Mouse (Mus musculus) frontal cortex, postnatal 25 days (tissue): ENCODE measurements around the gene Carmil3.
A peak's percentile ranks its signal among the peaks of the same experiment; 100 is the strongest.

ENCODE experiments used
- DNase-seq, 2 experiments: peaks; one replicate each; pipeline ENCODE4 v3.0.0; 2022; ENCODE audit warnings: low spot score in 2 of 2

Carmil3 gene

GRCm38 (mm10) chr14:55495509-55496240, 5.2 kb downstream of the Carmil3 start:
- no peak for DNase-seq

- no peak for DNase-seq
These were observed 6.5 kb downstream of the Carmil3 start for GRCm38 (mm10) chr14:55496761-55497448.

- DNase-seq, result peak; percentile 80 to 82
These were observed 7.0 kb downstream of the Carmil3 start for GRCm38 (mm10) chr14:55497449-55497821.

- DNase-seq, result no peak
These were observed 15.2 kb downstream of the Carmil3 start for GRCm38 (mm10) chr14:55505612-55506011.

- DNase-seq, result no peak
These were observed 17.4 kb downstream of the Carmil3 start for GRCm38 (mm10) chr14:55507801-55508200.

- no peak for DNase-seq
These were observed 19.1 kb downstream of the Carmil3 start for GRCm38 (mm10) chr14:55509540-55509939.

GRCm38 (mm10) chr14:55510125-55510731, 19.8 kb downstream of the Carmil3 start, which contains the start of gene Cpne6:
TSS of gene Cpne6 (plus strand) at chr14:55510445.
- peak; percentile 24 to 40 for DNase-seq

GRCm38 (mm10) chr14:55511037-55511436, 20.6 kb downstream of the Carmil3 start:
- DNase-seq, result peak; percentile 31 to 45

- DNase-seq, result no peak
These were observed 23.5 kb downstream of the Carmil3 start for GRCm38 (mm10) chr14:55513927-55514326.

- no peak for DNase-seq
These were observed 25.4 kb downstream of the Carmil3 start for GRCm38 (mm10) chr14:55515846-55516245.

- peak; percentile 23 to 48 for DNase-seq
These were observed 28.4 kb downstream of the Carmil3 start for GRCm38 (mm10) chr14:55518897-55519296.

GRCm38 (mm10) chr14:55519604-55520003, 29.2 kb downstream of the Carmil3 start:
- DNase-seq, result no peak

- DNase-seq, result no peak
These were observed 30.3 kb downstream of the Carmil3 start for GRCm38 (mm10) chr14:55520451-55521361.

- no peak for DNase-seq
These were observed 33.6 kb downstream of the Carmil3 start for GRCm38 (mm10) chr14:55524062-55524461.

GRCm38 (mm10) chr14:55524785-55525184, 34.3 kb downstream of the Carmil3 start, which contains the start of gene Nrl:
TSS of gene Nrl (minus strand) at chr14:55524981.
- no peak for DNase-seq

GRCm38 (mm10) chr14:55526674-55527073, 36.2 kb downstream of the Carmil3 start:
- DNase-seq, result no peak

GRCm38 (mm10) chr14:55527940-55528339, 37.5 kb downstream of the Carmil3 start:
- DNase-seq, result no peak

GRCm38 (mm10) chr14:55536116-55536745, 45.8 kb downstream of the Carmil3 start:
- no peak for DNase-seq

GRCm38 (mm10) chr14:55540067-55540786, 49.8 kb downstream of the Carmil3 start, which contains the start of gene Pck2:
TSS of gene Pck2 (plus strand) at chr14:55540266.
- peak; percentile 45 to 60 for DNase-seq

GRCm38 (mm10) chr14:55540787-55541321, 50.4 kb downstream of the Carmil3 start:
- peak; percentile 49 to 63 for DNase-seq
